Mouse (Mus musculus) bone marrow, adult 2 months (tissue): Measurements from ENCODE around the gene Fancc. TPM values are rescaled to one million over a fixed set of nuclear protein-coding genes. Genes with fewer than 3 reads are reported as not detected.

Experiments used
- H3K27ac ChIP-seq: fragments of 200-500 bp; 2 replicates; pipeline ENCODE4 v1.5.1; 2012; ENCODE audit warnings: low read depth, mild to moderate bottlenecking, control low read depth, inconsistent platforms, low read length; ENCODE audit not compliant: control insufficient read depth, poor library complexity, insufficient read depth
- H3K4me1 ChIP-seq: fragments of 200-500 bp; 2 replicates; pipeline ENCODE4 v1.6.1; 2011; ENCODE audit warnings: low read length; ENCODE audit not compliant: control insufficient read depth, insufficient read depth
- H3K4me3 ChIP-seq: fragments of 200-500 bp; replicated peaks from 2 replicates; pipeline ENCODE3; 2011; ENCODE audit warnings: mild to moderate bottlenecking, low read depth, low read length, control low read depth; ENCODE audit not compliant: control insufficient read depth
- CTCF ChIP-seq: fragments of 200-500 bp; IDR thresholded peaks from 2 replicates; pipeline ENCODE4 v1.5.1; 2011; ENCODE audit warnings: low read length, control low read depth; ENCODE audit not compliant: control insufficient read depth, insufficient read depth
- POLR2A ChIP-seq: fragments of 200-500 bp; IDR thresholded peaks from 2 replicates; pipeline ENCODE4 v1.6.1; 2011; ENCODE audit warnings: low read depth, mild to moderate bottlenecking, control low read depth, low read length, borderline replicate concordance; ENCODE audit not compliant: control insufficient read depth
- WGBS: fragments of 180-500 bp; shearing (Covaris S2); methylation state at CpG from one replicate; pipeline ENCODE4 v1.1.7; 2018; 5-methylcytosine and 5-hydroxymethylcytosine counted together
- polyA plus RNA-seq: library from polyadenylated mRNA; stranded (reverse); fragments of >200 nt; gene quantifications from 2 replicates; pipeline ENCODE4 v1.2.4, GENCODE M21; 2011; ENCODE audit warnings: low replicate concordance; ENCODE audit not compliant: missing spikeins, insufficient read depth, insufficient read length

Fancc gene
- polyA plus RNA-seq, 1 experiment, result 9.9 TPM

- H3K4me3 ChIP-seq, result no peak overlapping the region
- peaks cover 6% of the 10 kb centered on the region for H3K4me1 ChIP-seq
- TF ChIP-seq CTCF, result no peak
- no peak for TF ChIP-seq POLR2A
- no peak overlapping the region for H3K27ac ChIP-seq
- WGBS, result 29% methylated on average over 8 of the region's 8 CpGs
These were observed 247.2 kb downstream of the Fancc start for GRCm38 (mm10) chr13:63249741-63250431.

DNA sequence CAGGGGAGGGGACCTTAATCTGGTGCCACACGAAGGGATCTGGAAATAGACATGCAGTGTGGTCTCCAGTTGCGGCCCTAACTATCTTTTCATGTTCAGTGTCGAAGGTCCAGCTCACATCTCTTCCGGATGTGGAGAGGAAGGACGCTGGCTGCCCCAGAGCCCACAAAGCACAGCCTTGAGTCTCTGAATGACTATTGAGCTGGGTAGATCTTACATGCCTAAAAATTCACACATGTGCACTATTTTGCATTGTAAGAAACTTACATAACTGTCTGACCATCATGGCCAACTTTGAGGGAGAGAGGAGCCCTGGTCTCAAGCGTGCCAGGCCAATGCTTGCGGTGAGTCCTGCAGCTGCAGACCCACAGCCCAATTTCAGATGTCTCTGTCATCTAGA is 247.9 kb downstream of the Fancc start:
- peaks cover 6% of the 10 kb centered on the region for H3K4me1 ChIP-seq
- no peak overlapping the region for H3K27ac ChIP-seq
- WGBS, result 34% methylated on average over 7 of the region's 7 CpGs
- TF ChIP-seq POLR2A (no peak), CTCF (no peak)
- no peak overlapping the region for H3K4me3 ChIP-seq

DNA sequence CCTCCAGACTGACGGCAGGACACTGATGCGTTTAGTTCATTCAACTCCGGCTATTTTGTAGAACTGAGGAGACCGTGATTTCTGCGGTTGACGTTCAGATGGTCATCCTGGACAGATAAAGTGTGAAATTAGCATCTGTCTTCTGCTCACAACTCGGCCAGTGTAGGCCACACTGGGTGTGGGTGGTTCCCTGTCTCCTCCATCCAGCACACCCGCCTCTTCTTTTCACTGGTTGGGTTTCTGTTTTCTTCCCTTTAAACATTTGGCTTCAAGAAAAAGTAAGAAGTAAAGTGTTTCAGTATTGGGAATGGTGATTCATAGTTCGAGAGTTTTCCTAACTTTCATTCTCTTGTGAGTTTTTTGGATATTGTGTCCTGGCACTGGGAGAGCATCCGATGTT is 248.8 kb downstream of the Fancc start:
- no peak overlapping the region for H3K4me3 ChIP-seq
- peaks cover 6% of the 10 kb centered on the region for H3K4me1 ChIP-seq
- no peak overlapping the region for H3K27ac ChIP-seq
- WGBS, result 81% methylated on average over 10 of the region's 10 CpGs
- TF ChIP-seq POLR2A, result no peak
- TF ChIP-seq CTCF, result no peak

DNA sequence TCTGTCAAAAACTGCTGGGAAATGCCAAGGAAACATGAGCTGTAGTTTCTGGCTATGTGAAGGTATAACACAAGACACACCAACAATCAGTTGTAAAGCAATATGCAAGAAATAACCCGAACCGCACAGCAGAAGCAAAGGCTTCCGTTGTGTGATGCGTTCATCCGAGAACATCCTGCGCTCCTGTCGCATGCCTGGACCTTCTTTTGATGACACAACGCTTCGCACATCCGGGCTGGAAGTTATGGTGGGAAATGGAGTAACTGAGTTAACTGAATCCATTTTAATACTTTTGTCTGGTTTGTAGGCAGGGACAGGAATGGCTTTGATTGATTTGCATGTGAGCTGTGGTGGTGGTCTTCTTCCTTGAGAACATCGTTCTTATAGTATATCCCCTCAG is 249.4 kb downstream of the Fancc start:
- TF ChIP-seq POLR2A (no peak), CTCF (no peak)
- peaks cover 4% of the 10 kb centered on the region for H3K4me1 ChIP-seq
- no peak overlapping the region for H3K4me3 ChIP-seq
- WGBS, result 91% methylated on average over 11 of the region's 11 CpGs
- H3K27ac ChIP-seq, result no peak overlapping the region

- WGBS, result 49% methylated on average over 7 of the region's 7 CpGs
- peaks cover 4% of the 10 kb centered on the region for H3K4me1 ChIP-seq
- H3K27ac ChIP-seq, result no peak overlapping the region
- no peak overlapping the region for H3K4me3 ChIP-seq
- no peak for TF ChIP-seq POLR2A
- no peak for TF ChIP-seq CTCF
These were observed 250.0 kb downstream of the Fancc start for GRCm38 (mm10) chr13:63247041-63247440.

DNA sequence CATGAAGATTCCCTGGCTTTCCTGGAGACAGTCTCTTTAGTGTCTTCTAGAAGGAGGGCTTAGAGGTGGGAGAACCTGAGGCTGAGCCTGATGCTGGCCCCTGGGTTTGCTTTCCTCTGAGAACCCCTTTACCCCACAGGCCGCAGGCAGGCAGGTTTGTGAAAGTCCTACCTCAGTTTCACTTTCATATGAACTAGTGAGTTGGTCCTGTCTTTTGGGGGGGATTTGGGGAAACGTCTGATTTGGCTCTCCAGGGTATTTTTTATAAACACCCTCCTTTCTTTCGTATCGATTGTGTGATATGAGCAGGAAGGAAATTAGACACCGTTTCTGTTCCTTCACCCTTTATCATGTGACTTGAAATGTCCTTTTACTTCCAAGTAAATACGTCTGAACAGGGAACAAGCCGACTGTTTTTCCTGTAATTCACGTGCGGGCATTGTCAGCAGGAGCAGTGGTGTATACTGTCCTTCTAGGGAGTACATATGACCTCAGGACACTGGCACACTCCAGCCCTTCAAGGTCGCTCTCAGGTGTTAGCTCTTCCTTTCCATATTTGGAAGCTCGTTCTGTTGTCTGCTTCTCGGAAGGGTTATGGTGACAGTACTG is 250.6 kb downstream of the Fancc start:
- WGBS, result 16% methylated on average over 12 of the region's 12 CpGs
- no peak overlapping the region for H3K4me3 ChIP-seq
- no peak overlapping the region for H3K27ac ChIP-seq
- H3K4me1 ChIP-seq, result peaks cover 4% of the 10 kb centered on the region
- TF ChIP-seq CTCF (no peak), POLR2A (no peak)

DNA sequence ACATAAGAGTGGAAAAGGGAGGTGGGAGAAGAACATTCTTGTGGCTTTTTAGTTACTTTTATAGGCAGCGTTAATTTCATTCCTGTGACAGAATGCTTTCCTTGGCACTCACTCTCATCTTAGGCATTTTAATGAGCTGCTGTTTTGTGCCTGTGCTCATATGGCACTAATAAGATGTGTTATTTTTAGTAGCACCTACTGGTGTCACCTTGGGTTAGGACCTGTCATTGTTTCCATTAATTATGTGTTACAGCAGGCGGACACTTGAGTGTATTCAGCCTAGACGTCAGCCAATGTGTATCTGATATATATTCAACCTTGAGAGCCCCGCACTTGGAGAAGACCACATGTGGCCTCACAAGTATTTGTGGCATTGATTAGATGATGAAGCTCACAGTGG is 251.3 kb downstream of the Fancc start:
- 80% methylated on average over 4 of the region's 4 CpGs for WGBS
- peaks cover 4% of the 10 kb centered on the region for H3K4me1 ChIP-seq
- TF ChIP-seq CTCF (no peak), POLR2A (no peak)
- H3K4me3 ChIP-seq, result no peak overlapping the region
- no peak overlapping the region for H3K27ac ChIP-seq

DNA sequence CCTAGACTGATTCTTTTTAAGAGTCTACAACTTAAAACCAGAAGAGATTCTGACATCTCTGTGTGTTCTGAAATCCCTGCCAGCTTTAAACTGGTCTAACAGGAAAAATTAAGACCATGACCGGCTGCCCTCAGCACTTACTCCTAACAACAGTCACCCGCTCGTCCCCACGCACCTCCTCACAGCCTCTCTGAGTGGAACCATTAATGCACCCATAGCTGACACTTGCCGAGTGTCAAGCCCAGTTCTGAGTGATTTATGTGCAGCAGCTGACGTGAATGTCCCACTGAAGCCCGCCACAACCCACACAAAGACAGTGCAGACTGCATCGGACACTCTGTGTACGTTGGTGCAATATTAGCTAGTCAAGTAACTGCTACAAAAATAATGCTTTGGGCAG is 251.9 kb downstream of the Fancc start:
- TF ChIP-seq CTCF, result no peak
- no peak for TF ChIP-seq POLR2A
- WGBS, result 52% methylated on average over 9 of the region's 9 CpGs
- Histone ChIP-seq H3K27ac (no peak overlapping the region), H3K4me1 (peaks cover 2% of the 10 kb centered on the region), H3K4me3 (no peak overlapping the region)
